Mouse (Mus musculus): ENCODE measurements around the gene Mgrn1.
A peak's percentile ranks its signal among the peaks of the same experiment; 100 is the strongest.

The Mgrn1 gene

GRCm38 (mm10) chr16:4879101-4879707 lies 6.8 kb upstream of the Mgrn1 start:
- no peak for DNase-seq (ENCODE audit: extremely low spot score, low spot score)

GRCm38 (mm10) chr16:4879708-4880124 lies 6.3 kb upstream of the Mgrn1 start:
- DNase-seq (ENCODE audit: extremely low spot score, low spot score) = peak; percentile 90

- peak; percentile 99 for DNase-seq (ENCODE audit: extremely low spot score, low spot score)
These were observed 5.8 kb upstream of the Mgrn1 start, which contains the start of gene Ubald1 for GRCm38 (mm10) chr16:4880136-4880825. Gene Ubald1, minus strand, starts transcription at chr16:4880315.

GRCm38 (mm10) chr16:4881400-4882351 lies 4.4 kb upstream of the Mgrn1 start:
- no peak for DNase-seq (ENCODE audit: extremely low spot score, low spot score)

- DNase-seq (ENCODE audit: extremely low spot score, low spot score) = no peak
These were observed 1.1 kb upstream of the Mgrn1 start for GRCm38 (mm10) chr16:4884930-4885329.

GRCm38 (mm10) chr16:4886690-4887020 lies 606 bp downstream of the Mgrn1 start:
- DNase-seq (ENCODE audit: extremely low spot score, low spot score) = no peak

GRCm38 (mm10) chr16:4890201-4890709 lies 4.2 kb downstream of the Mgrn1 start:
- DNase-seq (ENCODE audit: extremely low spot score, low spot score) = no peak

GRCm38 (mm10) chr16:4892171-4892570 lies 6.1 kb downstream of the Mgrn1 start:
- DNase-seq (ENCODE audit: extremely low spot score, low spot score) = no peak

GRCm38 (mm10) chr16:4894201-4894908 lies 8.3 kb downstream of the Mgrn1 start:
- DNase-seq (ENCODE audit: extremely low spot score, low spot score) = no peak

GRCm38 (mm10) chr16:4896249-4897027 lies 10.4 kb downstream of the Mgrn1 start:
- DNase-seq (ENCODE audit: extremely low spot score, low spot score) = no peak

GRCm38 (mm10) chr16:4897146-4897730 lies 11.2 kb downstream of the Mgrn1 start:
- no peak for DNase-seq (ENCODE audit: extremely low spot score, low spot score)

- DNase-seq (ENCODE audit: extremely low spot score, low spot score) = no peak
These were observed 12.8 kb downstream of the Mgrn1 start for GRCm38 (mm10) chr16:4898881-4899280.

- DNase-seq (ENCODE audit: extremely low spot score, low spot score) = no peak
These were observed 13.7 kb downstream of the Mgrn1 start for GRCm38 (mm10) chr16:4899711-4900110.

- no peak for DNase-seq (ENCODE audit: extremely low spot score, low spot score)
These were observed 15.1 kb downstream of the Mgrn1 start for GRCm38 (mm10) chr16:4901167-4901566.

GRCm38 (mm10) chr16:4902390-4902789 lies 16.3 kb downstream of the Mgrn1 start:
- DNase-seq (ENCODE audit: extremely low spot score, low spot score) = no peak

- no peak for DNase-seq (ENCODE audit: extremely low spot score, low spot score)
These were observed 17.5 kb downstream of the Mgrn1 start for GRCm38 (mm10) chr16:4903491-4904102.

- no peak for DNase-seq (ENCODE audit: extremely low spot score, low spot score)
These were observed 18.8 kb downstream of the Mgrn1 start for GRCm38 (mm10) chr16:4904878-4905277.

- no peak for DNase-seq (ENCODE audit: extremely low spot score, low spot score)
These were observed 19.5 kb downstream of the Mgrn1 start for GRCm38 (mm10) chr16:4905591-4905990.

- no peak for DNase-seq (ENCODE audit: extremely low spot score, low spot score)
These were observed 20.5 kb downstream of the Mgrn1 start for GRCm38 (mm10) chr16:4906559-4906958.

- no peak for DNase-seq (ENCODE audit: extremely low spot score, low spot score)
These were observed 21.3 kb downstream of the Mgrn1 start for GRCm38 (mm10) chr16:4907386-4907785.

Data from neural tube, embryonic 10.5 days (tissue).